Comparison of ENCODE assay signal across 18 mouse cellular contexts in the genomic region with DNA sequence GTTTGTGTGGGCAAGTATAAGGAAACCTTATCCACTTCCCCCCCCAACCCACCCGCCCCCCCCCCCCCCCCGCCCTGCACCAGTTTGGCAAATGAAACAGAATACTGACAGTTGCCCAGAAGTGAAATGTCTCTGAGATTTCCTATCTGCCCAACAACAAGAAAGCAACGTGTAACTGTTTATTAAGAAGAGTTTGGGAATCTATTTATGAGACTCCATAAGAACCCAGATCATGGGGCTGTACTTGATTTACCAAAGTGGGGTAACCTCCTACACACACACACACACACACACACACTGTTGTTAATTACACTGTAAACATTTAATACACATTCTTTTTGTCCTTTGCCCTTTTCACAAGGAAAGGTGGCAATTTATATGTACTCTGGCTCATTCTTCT.
DNase-seq lines count a peak whose midpoint lies in the region; ATAC-seq and TF ChIP-seq lines count a peak whose summit lies in the region.
"Had no signal": no experiment of that assay in that cellular context is flagged by ENCODE, and none has a peak within 500 bp of the region (broad histone marks: within the 10 kb centered on the region; RNA-seq: fewer than 3 reads in every experiment).

No protein-coding gene starts in this region.

- TF ChIP-seq CTCF in brain, embryonic 14.5 days (IDR thresholded peaks at IDR 0.05; ENCODE audit: borderline replicate concordance, extremely low read depth, insufficient read depth, insufficient read length): no peak
- TF ChIP-seq CTCF in lung, adult 2 months (IDR thresholded peaks at IDR 0.05; ENCODE audit: insufficient read depth, low read length): no peak

- no peak for ATAC-seq in forebrain, embryonic 13.5 days
- no peak for ATAC-seq in hindbrain, embryonic 14.5 days (ENCODE audit: low FRiP score)
- no peak for ATAC-seq in midbrain, embryonic 15.5 days (replicated peaks)
- ATAC-seq in frontal cortex, adult (ENCODE audit: low TSS enrichment): no peak
- ATAC-seq in megakaryocyte progenitor cell, adult 5-6 weeks (replicated peaks; ENCODE audit: poor library complexity): no peak
- ATAC-seq: intestine, postnatal 0 days had no signal

- H3K4me1 ChIP-seq in forebrain, embryonic 13.5 days: peaks cover 52% of the 10 kb centered on the region
- H3K4me1 ChIP-seq in hindbrain, embryonic 14.5 days (replicated peaks; ENCODE audit: control insufficient read depth, insufficient read depth, low read length): peaks cover 46% of the 10 kb centered on the region
- peaks cover 27% of the 10 kb centered on the region for H3K4me1 ChIP-seq in midbrain, embryonic 15.5 days
- no peaks in the 10 kb centered on the region for H3K4me1 ChIP-seq in lung, adult 2 months (ENCODE audit: control insufficient read depth, insufficient read depth, low read length)
- H3K4me1 ChIP-seq: embryonic facial prominence, embryonic 15.5 days; limb, embryonic 15.5 days; stomach, embryonic 15.5 days had no signal

- peak; percentile 77 for DNase-seq in brain, embryonic 14.5 days (ENCODE audit: low read depth)
- no peak for DNase-seq in hindbrain, embryonic 14.5 days (ENCODE audit: low spot score)
- no peak for DNase-seq in lung, adult 2 months
- DNase-seq in kidney, postnatal 25 days: no peak
- DNase-seq: cerebellum, adult 11-12 months; gastrocnemius, postnatal 25 days; heart, postnatal 14 days; kidney, postnatal 4 days; lung, embryonic 14.5 days had no signal

- H3K36me3 ChIP-seq in forebrain, embryonic 13.5 days (ENCODE audit: poor library complexity, severe bottlenecking): no peaks in the 10 kb centered on the region
- no peaks in the 10 kb centered on the region for H3K36me3 ChIP-seq in hindbrain, embryonic 14.5 days (replicated peaks; ENCODE audit: control insufficient read depth, insufficient read depth)
- no peaks in the 10 kb centered on the region for H3K36me3 ChIP-seq in midbrain, embryonic 15.5 days (replicated peaks)
- H3K36me3 ChIP-seq: embryonic facial prominence, embryonic 15.5 days; limb, embryonic 15.5 days; stomach, embryonic 15.5 days had no signal

- peak overlapping the region; percentile 39 for H3K9ac ChIP-seq in forebrain, embryonic 13.5 days
- peak overlapping the region; percentile 57 for H3K9ac ChIP-seq in hindbrain, embryonic 14.5 days
- H3K9ac ChIP-seq in midbrain, embryonic 15.5 days: peak overlapping the region; percentile 22; the same call in 1 of the 2 replicates
- H3K9ac ChIP-seq: embryonic facial prominence, embryonic 15.5 days; limb, embryonic 15.5 days; lung, embryonic 14.5 days; stomach, embryonic 15.5 days had no signal

- WGBS in forebrain, embryonic 13.5 days: 11% methylated on average over 3 of the region's 3 CpGs
- 24% methylated on average over 2 of the region's 3 CpGs for WGBS in hindbrain, embryonic 14.5 days
- WGBS in midbrain, embryonic 15.5 days: 26% methylated on average over 2 of the region's 3 CpGs
- WGBS in lung, adult 2 months: 44% methylated on average over 3 of the region's 3 CpGs

- no peak for TF ChIP-seq POLR2A in brain, embryonic 14.5 days (IDR thresholded peaks at IDR 0.05; ENCODE audit: borderline replicate concordance, extremely low read depth, insufficient read depth, insufficient read length, poor library complexity, severe bottlenecking)
- no peak for TF ChIP-seq POLR2A in lung, adult 2 months (IDR thresholded peaks at IDR 0.05; ENCODE audit: borderline replicate concordance, extremely low read depth, low read depth, low read length)

- peak overlapping the region; percentile 94 for H3K27ac ChIP-seq in forebrain, embryonic 13.5 days
- H3K27ac ChIP-seq in hindbrain, embryonic 14.5 days: peak overlapping the region; percentile 96
- H3K27ac ChIP-seq in midbrain, embryonic 15.5 days: peak overlapping the region; percentile 82
- H3K27ac ChIP-seq: embryonic facial prominence, embryonic 15.5 days; limb, embryonic 15.5 days; macrophage; stomach, embryonic 15.5 days had no signal

- no peak overlapping the region for H3K4me3 ChIP-seq in forebrain, embryonic 13.5 days
- H3K4me3 ChIP-seq in hindbrain, embryonic 14.5 days (replicated peaks; ENCODE audit: low read length): no peak overlapping the region
- H3K4me3 ChIP-seq in midbrain, embryonic 15.5 days: no peak overlapping the region
- no peak overlapping the region for H3K4me3 ChIP-seq in lung, adult 2 months (replicated peaks; ENCODE audit: extremely low read depth, low read depth, low read length)
- H3K4me3 ChIP-seq: embryonic facial prominence, embryonic 15.5 days; limb, embryonic 15.5 days; stomach, embryonic 15.5 days had no signal

- no peaks in the 10 kb centered on the region for H3K27me3 ChIP-seq in forebrain, embryonic 13.5 days
- H3K27me3 ChIP-seq in hindbrain, embryonic 14.5 days (ENCODE audit: control insufficient read depth, insufficient read depth, low read length): no peaks in the 10 kb centered on the region
- H3K27me3 ChIP-seq in midbrain, embryonic 15.5 days (replicated peaks): no peaks in the 10 kb centered on the region
- H3K27me3 ChIP-seq: embryonic facial prominence, embryonic 15.5 days; limb, embryonic 15.5 days; stomach, embryonic 15.5 days had no signal

- no peaks in the 10 kb centered on the region for H3K9me3 ChIP-seq in forebrain, embryonic 13.5 days (replicated peaks)
- H3K9me3 ChIP-seq in hindbrain, embryonic 14.5 days (ENCODE audit: control insufficient read depth, low read length): no peaks in the 10 kb centered on the region
- no peaks in the 10 kb centered on the region for H3K9me3 ChIP-seq in midbrain, embryonic 15.5 days
- H3K9me3 ChIP-seq: embryonic facial prominence, embryonic 15.5 days; limb, embryonic 15.5 days; stomach, embryonic 15.5 days had no signal

- H3K4me2 ChIP-seq in forebrain, embryonic 13.5 days: peak overlapping the region; percentile 47
- peak overlapping the region; percentile 45 for H3K4me2 ChIP-seq in hindbrain, embryonic 14.5 days (replicated peaks)
- H3K4me2 ChIP-seq in midbrain, embryonic 15.5 days: 0 out of 2 replicates have a peak overlapping the region, but pooled peaks have one; percentile 20
- H3K4me2 ChIP-seq: embryonic facial prominence, embryonic 15.5 days; limb, embryonic 15.5 days; lung, embryonic 14.5 days; stomach, embryonic 15.5 days had no signal
